In the genomic region with DNA sequence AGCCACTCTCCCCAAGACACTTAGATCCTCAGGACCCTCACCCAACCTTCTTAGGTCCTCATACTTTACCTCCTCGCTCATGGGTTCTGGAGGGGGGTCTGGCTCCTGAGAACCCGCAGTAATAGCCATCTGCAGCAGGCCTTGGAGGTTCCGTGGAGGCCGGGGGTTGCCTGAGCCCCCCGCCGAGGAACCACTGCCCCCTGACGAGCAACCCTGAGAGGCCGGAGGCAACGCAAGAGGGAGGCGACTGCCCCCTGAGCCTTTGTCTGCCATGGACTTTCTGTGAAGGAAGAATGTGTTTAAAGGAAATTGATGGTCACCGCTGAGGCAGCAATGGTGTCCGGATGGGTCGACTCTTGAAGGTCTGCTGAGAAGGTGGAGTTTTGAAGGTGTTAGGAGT, we compare ENCODE assay signal across 8 mouse cellular contexts. TPM values are rescaled to one million over a fixed set of nuclear protein-coding genes. Genes with fewer than 3 reads are reported as not detected.
DNase-seq lines count a peak whose midpoint lies in the region; ATAC-seq and TF ChIP-seq lines count a peak whose summit lies in the region.

No protein-coding gene starts in this region.

- peak; percentile 16; the same call in 1 of the 2 replicates for TF ChIP-seq CTCF in lung, embryonic 14.5 days (IDR thresholded peaks at IDR 0.05; ENCODE audit: low read depth)
- no peak for TF ChIP-seq CTCF in embryonic fibroblast, embryonic 13.5 days (IDR thresholded peaks at IDR 0.05; ENCODE audit: borderline replicate concordance, insufficient read depth, low read length)

- H3K4me2 ChIP-seq in lung, embryonic 14.5 days: peak overlapping the region; percentile 69
- peak overlapping the region; percentile 82 for H3K4me2 ChIP-seq in intestine, embryonic 16.5 days (ENCODE audit: low read depth, low read length)
- H3K4me2 ChIP-seq in neural tube, embryonic 14.5 days (ENCODE audit: low read depth, low read length): peak overlapping the region; percentile 88

- DNase-seq in lung, embryonic 14.5 days: no peak
- no peak for DNase-seq in lung, postnatal 25 days (ENCODE audit: low spot score)
- DNase-seq in gastrocnemius, postnatal 36 days: no peak
- DNase-seq in right cerebral cortex, adult 2 months (ENCODE audit: low spot score in 2 of 2): no peak
- DNase-seq in embryo, embryonic 10.5 days (ENCODE audit: low spot score): no peak

- H3K4me1 ChIP-seq in lung, embryonic 14.5 days (ENCODE audit: insufficient read depth): no peaks in the 10 kb centered on the region
- H3K4me1 ChIP-seq in embryonic fibroblast, embryonic 13.5 days (ENCODE audit: control insufficient read depth, insufficient read depth, low read length): peaks cover 2% of the 10 kb centered on the region
- H3K4me1 ChIP-seq in intestine, embryonic 16.5 days (ENCODE audit: control insufficient read depth, insufficient read depth, low read length): peaks cover 4% of the 10 kb centered on the region
- H3K4me1 ChIP-seq in neural tube, embryonic 14.5 days (ENCODE audit: control insufficient read depth, insufficient read depth, low read length): peaks cover 6% of the 10 kb centered on the region; the same call in 1 of the 2 replicates

- H3K27ac ChIP-seq in lung, embryonic 14.5 days (ENCODE audit: low read depth): peak overlapping the region; percentile 68; the same call in 1 of the 2 replicates
- H3K27ac ChIP-seq in embryonic fibroblast, embryonic 13.5 days (ENCODE audit: insufficient read depth, low read length): no peak overlapping the region
- H3K27ac ChIP-seq in intestine, embryonic 16.5 days (ENCODE audit: low read length): no peak overlapping the region
- H3K27ac ChIP-seq in neural tube, embryonic 14.5 days (ENCODE audit: low read depth, low read length): peak overlapping the region; percentile 30; the same call in 1 of the 2 replicates

- H3K9ac ChIP-seq in lung, embryonic 14.5 days: peak overlapping the region; percentile 46
- peak overlapping the region; percentile 71 for H3K9ac ChIP-seq in intestine, embryonic 16.5 days (ENCODE audit: low read depth, low read length)
- H3K9ac ChIP-seq in neural tube, embryonic 14.5 days (replicated peaks; ENCODE audit: low read depth, low read length): peak overlapping the region; percentile 56

- no peak for TF ChIP-seq POLR2A in embryonic fibroblast, embryonic 13.5 days (IDR thresholded peaks at IDR 0.05; ENCODE audit: low read depth, low read length)

- intact Hi-C loops in gastrocnemius, postnatal 36 days (cut with DNase I): loop anchor here (2.0 kb wide), 1 partner anchor 57 kb away; a partner anchor contains a TSS

- H3K36me3 ChIP-seq in lung, embryonic 14.5 days (ENCODE audit: insufficient read depth): peaks cover 24% of the 10 kb centered on the region; the same call in 1 of the 2 replicates
- H3K36me3 ChIP-seq in intestine, embryonic 16.5 days (ENCODE audit: control insufficient read depth, insufficient read depth, low read length): 0 out of 2 replicates have a peak, but pooled peaks cover 6% of the 10 kb centered on the region
- no peaks in the 10 kb centered on the region for H3K36me3 ChIP-seq in neural tube, embryonic 14.5 days (ENCODE audit: control insufficient read depth, insufficient read depth, low read length)

- H3K4me3 ChIP-seq in lung, embryonic 14.5 days (ENCODE audit: low read depth, low read length): peak overlapping the region; percentile 71
- H3K4me3 ChIP-seq in embryonic fibroblast, embryonic 13.5 days (ENCODE audit: insufficient read depth, low read length): peak overlapping the region; percentile 94
- peak overlapping the region; percentile 68 for H3K4me3 ChIP-seq in intestine, embryonic 16.5 days (ENCODE audit: low read length)
- H3K4me3 ChIP-seq in neural tube, embryonic 14.5 days (ENCODE audit: low read depth, low read length): peak overlapping the region; percentile 58

- WGBS in lung, embryonic 14.5 days: 4% methylated on average over 13 of the region's 13 CpGs
- WGBS in intestine, embryonic 16.5 days: 2% methylated on average over 13 of the region's 13 CpGs
- under 1% methylated on average over 13 of the region's 13 CpGs for WGBS in neural tube, embryonic 14.5 days

- H3K27me3 ChIP-seq in lung, embryonic 14.5 days (ENCODE audit: insufficient read depth, low read length): no peaks in the 10 kb centered on the region
- no peaks in the 10 kb centered on the region for H3K27me3 ChIP-seq in intestine, embryonic 16.5 days (replicated peaks; ENCODE audit: control insufficient read depth, insufficient read depth, low read length)
- H3K27me3 ChIP-seq in neural tube, embryonic 14.5 days (ENCODE audit: control insufficient read depth, insufficient read depth, low read length): no peaks in the 10 kb centered on the region

- H3K9me3 ChIP-seq in lung, embryonic 14.5 days (ENCODE audit: low read depth, low read length): no peaks in the 10 kb centered on the region
- H3K9me3 ChIP-seq in intestine, embryonic 16.5 days (ENCODE audit: control insufficient read depth, low read length): no peaks in the 10 kb centered on the region
- no peaks in the 10 kb centered on the region for H3K9me3 ChIP-seq in neural tube, embryonic 14.5 days (ENCODE audit: control insufficient read depth, low read length)

- ATAC-seq in lung, embryonic 14.5 days (ENCODE audit: insufficient read depth): peak; percentile 1; the same call in 1 of the 2 replicates
- no peak; the same call in 1 of the 2 replicates for ATAC-seq in intestine, embryonic 16.5 days
- ATAC-seq in neural tube, embryonic 14.5 days (ENCODE audit: low read depth): no peak

RNA-seq across cellular contexts. Expression of a gene that starts 0.7 kb away (rescaled TPM):
- 94.0 and 98.5 TPM in 2 replicates for polyA plus RNA-seq in lung, embryonic 14.5 days (2014; fragmentation: Nextera tagmentation; extraction: Ambion mirVana)
- polyA plus RNA-seq in embryonic fibroblast, embryonic 13.5 days (2011; ENCODE audit: insufficient read length, low read depth, missing spikeins): 31.3 and 32.1 TPM in 2 replicates
- 84.9 and 95.4 TPM in 2 replicates for polyA plus RNA-seq in intestine, embryonic 16.5 days (2015; fragmentation: Nextera tagmentation; extraction: Ambion mirVana)
- polyA plus RNA-seq in neural tube, embryonic 14.5 days (2014; fragmentation: Nextera tagmentation; extraction: Ambion mirVana): 141 and 143 TPM in 2 replicates
- 10 to 100 TPM; 22.4 to 24.9 TPM for total RNA-seq in gastrocnemius, postnatal 36 days (2021)

RNA-seq across cellular contexts. Expression of a gene that starts 6.2 kb away (rescaled TPM):
- 1.4 and 1.6 TPM in 2 replicates for polyA plus RNA-seq in lung, embryonic 14.5 days (2014; fragmentation: Nextera tagmentation; extraction: Ambion mirVana)
- polyA plus RNA-seq in embryonic fibroblast, embryonic 13.5 days (2011; ENCODE audit: insufficient read length, low read depth, missing spikeins): 11.3 and 15.1 TPM in 2 replicates
- polyA plus RNA-seq in intestine, embryonic 16.5 days (2015; fragmentation: Nextera tagmentation; extraction: Ambion mirVana): 0.86 and 1.4 TPM in 2 replicates
- 10.1 and 12.9 TPM in 2 replicates for polyA plus RNA-seq in neural tube, embryonic 14.5 days (2014; fragmentation: Nextera tagmentation; extraction: Ambion mirVana)
- 1 to 10 TPM in 1 of 2 experiments, under 1 TPM in 1; 0.54 to 1.6 TPM for total RNA-seq in gastrocnemius, postnatal 36 days (2021)

RNA-seq across cellular contexts. Expression of a gene that starts 25.4 kb away (rescaled TPM):
- polyA plus RNA-seq in lung, embryonic 14.5 days (2014; fragmentation: Nextera tagmentation; extraction: Ambion mirVana): 7.6 and 7.8 TPM in 2 replicates
- polyA plus RNA-seq in embryonic fibroblast, embryonic 13.5 days (2011; ENCODE audit: insufficient read length, low read depth, missing spikeins): 47.6 and 60.3 TPM in 2 replicates
- polyA plus RNA-seq in intestine, embryonic 16.5 days (2015; fragmentation: Nextera tagmentation; extraction: Ambion mirVana): 2.6 and 2.9 TPM in 2 replicates
- polyA plus RNA-seq in neural tube, embryonic 14.5 days (2014; fragmentation: Nextera tagmentation; extraction: Ambion mirVana): 6.1 and 10.9 TPM in 2 replicates
- 10 to 100 TPM; 40.2 to 42.4 TPM for total RNA-seq in gastrocnemius, postnatal 36 days (2021)

RNA-seq across cellular contexts. Expression of a gene that starts 40.8 kb away (rescaled TPM):
- not detected in 2 replicates for polyA plus RNA-seq in lung, embryonic 14.5 days (2014; fragmentation: Nextera tagmentation; extraction: Ambion mirVana)
- polyA plus RNA-seq in embryonic fibroblast, embryonic 13.5 days (2011; ENCODE audit: insufficient read length, low read depth, missing spikeins): not detected in 2 replicates
- polyA plus RNA-seq in intestine, embryonic 16.5 days (2015; fragmentation: Nextera tagmentation; extraction: Ambion mirVana): 4.4 and 5.4 TPM in 2 replicates
- 0.19 TPM in 2 replicates for polyA plus RNA-seq in neural tube, embryonic 14.5 days (2014; fragmentation: Nextera tagmentation; extraction: Ambion mirVana)
- total RNA-seq in gastrocnemius, postnatal 36 days (2021): not detected

RNA-seq across cellular contexts. Expression of a gene that starts 53.0 kb away (rescaled TPM):
- 1.0 and 1.3 TPM in 2 replicates for polyA plus RNA-seq in lung, embryonic 14.5 days (2014; fragmentation: Nextera tagmentation; extraction: Ambion mirVana)
- polyA plus RNA-seq in embryonic fibroblast, embryonic 13.5 days (2011; ENCODE audit: insufficient read length, low read depth, missing spikeins): 2.7 and 4.7 TPM in 2 replicates
- polyA plus RNA-seq in intestine, embryonic 16.5 days (2015; fragmentation: Nextera tagmentation; extraction: Ambion mirVana): 16.3 and 23.2 TPM in 2 replicates
- polyA plus RNA-seq in neural tube, embryonic 14.5 days (2014; fragmentation: Nextera tagmentation; extraction: Ambion mirVana): 3.3 and 3.4 TPM in 2 replicates
- total RNA-seq in gastrocnemius, postnatal 36 days (2021): 1 to 10 TPM; 2.5 to 3.2 TPM

Comparison
In these comparisons a context has a peak if more than half of its experiments do, and no peak if none do; other contexts are left out.
1. H3K27ac ChIP-seq: peak in lung, embryonic 14.5 days (single experiment) and neural tube, embryonic 14.5 days (single experiment); none in embryonic fibroblast, embryonic 13.5 days (single experiment) and intestine, embryonic 16.5 days (single experiment).
2. Peak in every context shown above with its lines, with median percentiles within 50 percentile points of each other: H3K4me2 ChIP-seq, H3K4me3 ChIP-seq and H3K9ac ChIP-seq.